Mouse (Mus musculus) stomach, adult 2 months (tissue): ENCODE data around the gene Kat5. TPM values are rescaled to one million over a fixed set of nuclear protein-coding genes. Genes with fewer than 3 reads are reported as not detected.

Experiments
- polyA plus RNA-seq: library from polyadenylated mRNA; depleted of rRNA; stranded (reverse); fragments of >200 nt; gene quantifications from 2 replicates; pipeline ENCODE4 v1.2.3, GENCODE M21; 2012; rRNA removed

The Kat5 gene
- 16.5 and 19.2 TPM in 2 replicates for polyA plus RNA-seq

DNA sequence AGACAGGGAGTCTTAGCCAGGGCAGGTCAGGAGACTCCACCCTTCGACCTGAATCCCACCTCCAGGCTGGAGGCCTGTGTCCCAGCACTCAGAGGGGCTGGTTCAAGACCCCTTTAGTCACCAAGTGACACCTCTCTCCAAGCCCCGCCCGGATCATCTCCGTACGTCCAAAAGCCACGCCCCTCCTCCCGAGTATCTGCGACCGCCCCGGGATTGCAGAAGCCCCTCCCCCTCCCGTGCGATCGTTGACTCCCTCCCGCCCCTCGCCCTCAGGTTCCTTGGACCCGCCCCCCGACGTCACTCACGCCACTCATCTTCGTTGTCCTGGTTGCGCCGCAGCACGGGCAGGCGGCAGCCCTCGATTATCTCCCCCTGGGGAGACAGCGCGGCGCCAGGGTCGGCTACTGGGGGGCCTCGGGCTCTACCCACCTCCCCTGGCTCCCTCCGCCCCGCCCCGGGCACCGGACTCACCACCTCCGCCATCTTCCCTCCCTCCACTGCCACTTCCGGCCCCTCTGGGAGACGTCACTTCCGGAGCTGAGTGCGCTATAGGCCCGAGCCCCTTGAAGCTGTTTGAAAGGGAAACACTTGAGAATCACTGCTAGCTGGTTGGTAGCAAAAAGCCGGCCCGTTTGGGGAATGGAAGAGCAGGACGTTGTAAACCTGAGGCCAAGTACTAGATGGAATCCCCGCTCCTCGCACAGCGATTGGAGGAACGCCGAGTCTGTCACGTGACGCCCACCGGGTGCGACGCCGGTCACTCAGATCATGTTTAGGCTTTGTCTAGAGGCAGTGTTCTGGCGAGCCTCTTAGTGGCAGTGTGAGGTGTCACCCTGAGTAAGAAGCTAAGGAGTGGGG lies at the start of gene Kat5:
Gene Kat5, minus strand, starts transcription at position 691 of the 858 bp plus-strand sequence.

DNA sequence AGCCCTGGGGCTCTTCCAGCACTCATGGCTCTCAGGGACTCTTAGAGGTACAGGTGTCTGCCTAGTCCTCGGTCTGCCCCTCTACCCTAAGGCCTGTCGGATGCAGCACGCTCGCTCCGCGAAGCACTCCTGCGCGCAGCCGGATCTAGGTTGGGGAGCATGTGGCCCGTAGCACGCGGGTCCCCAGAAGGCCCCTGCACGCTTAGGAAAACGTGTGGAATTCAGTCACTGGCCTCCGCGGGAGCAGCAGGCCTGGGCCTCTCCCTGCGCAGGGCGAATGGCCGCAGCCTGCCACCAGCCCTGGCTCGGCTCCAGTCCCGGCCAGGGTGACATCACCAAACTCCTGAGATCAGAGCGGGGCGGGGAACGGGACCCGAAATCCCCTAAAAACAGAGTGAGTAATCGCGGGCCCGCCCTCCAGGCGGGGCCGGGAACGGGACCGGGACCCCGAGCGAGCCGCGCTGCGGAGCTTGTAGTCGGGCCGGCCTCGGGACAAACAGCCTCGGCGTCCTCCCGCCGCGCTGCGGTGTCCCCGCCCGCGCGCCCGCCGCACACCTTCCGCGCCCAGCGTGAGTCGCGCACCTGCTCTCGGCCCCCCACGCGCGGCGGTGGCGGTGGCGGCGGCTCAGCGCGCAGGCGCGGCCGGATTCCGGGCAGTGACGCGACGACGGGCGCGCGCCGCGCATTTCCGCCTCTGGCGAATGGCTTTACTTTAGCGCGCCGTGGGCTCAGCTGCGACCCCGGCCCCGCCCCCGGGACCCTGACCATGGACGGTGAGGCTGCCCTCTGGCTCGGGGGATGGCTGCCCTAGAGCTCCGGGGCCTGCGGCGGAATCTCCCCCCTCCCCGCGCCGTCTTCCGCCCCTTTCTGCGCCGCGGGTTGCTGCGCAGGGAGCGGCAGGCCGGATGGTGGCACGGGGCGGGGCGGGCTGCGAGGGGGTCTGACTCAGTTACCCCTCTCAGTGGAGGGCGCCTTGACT lies 27.3 kb upstream of the Kat5 start, which contains the start of gene Rela:
Gene Rela, plus strand, starts transcription at position 415 of the 979 bp plus-strand sequence.

GRCm38 (mm10) chr19:5601752-5602541 lies 8.1 kb downstream of the Kat5 start, which contains the start of gene Rnaseh2c:
TSS of gene Rnaseh2c (plus strand) at chr19:5601873.

DNA sequence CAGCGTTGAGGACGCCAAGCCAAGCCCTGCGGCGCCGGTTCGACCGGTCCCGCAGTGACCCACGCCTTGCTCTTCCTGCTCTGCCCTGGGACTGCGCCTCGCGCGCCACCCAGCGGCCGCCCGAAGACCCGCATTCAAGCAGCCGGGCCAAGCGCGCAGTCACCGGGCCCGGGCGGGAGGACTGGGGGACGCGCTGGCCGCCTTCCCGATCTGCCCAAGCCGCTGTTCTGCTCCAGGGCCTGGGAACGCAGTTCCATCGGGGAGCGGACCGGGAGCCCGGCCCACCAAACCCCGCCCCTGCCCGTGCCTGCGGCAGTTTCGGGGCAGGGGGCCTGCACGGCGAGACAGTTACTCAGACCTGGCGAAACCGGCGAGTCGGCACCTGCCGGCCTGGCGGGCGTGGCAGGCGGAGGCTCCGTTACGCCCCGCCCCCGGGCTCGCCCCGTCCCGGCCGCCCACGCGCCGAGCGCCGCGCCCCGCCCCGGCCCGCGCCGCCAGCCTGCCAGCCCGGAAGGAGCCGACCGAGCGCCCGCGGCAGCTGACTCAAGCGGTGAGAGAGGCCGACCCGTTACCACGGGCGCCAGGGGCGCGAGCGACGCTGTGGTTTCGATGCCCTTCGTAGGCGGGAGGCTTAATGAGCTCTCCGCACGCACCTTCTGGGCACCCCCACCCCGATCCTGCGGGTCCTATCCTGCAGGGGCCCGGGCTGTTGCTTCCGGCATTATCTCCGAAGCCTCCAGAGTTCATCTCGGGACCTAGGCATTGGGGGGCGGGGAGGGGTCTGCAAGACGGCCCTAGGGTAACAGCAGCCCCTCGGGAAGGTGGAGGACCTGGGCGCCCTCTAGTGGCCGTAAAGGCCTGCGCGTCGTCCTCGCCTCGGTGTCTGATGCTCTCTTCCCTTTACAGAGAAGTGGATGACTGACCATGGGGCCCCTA lies 42.2 kb downstream of the Kat5 start, which contains the start of gene Ap5b1:
Gene Ap5b1, plus strand, starts transcription at position 492 of the 936 bp plus-strand sequence.

DNA sequence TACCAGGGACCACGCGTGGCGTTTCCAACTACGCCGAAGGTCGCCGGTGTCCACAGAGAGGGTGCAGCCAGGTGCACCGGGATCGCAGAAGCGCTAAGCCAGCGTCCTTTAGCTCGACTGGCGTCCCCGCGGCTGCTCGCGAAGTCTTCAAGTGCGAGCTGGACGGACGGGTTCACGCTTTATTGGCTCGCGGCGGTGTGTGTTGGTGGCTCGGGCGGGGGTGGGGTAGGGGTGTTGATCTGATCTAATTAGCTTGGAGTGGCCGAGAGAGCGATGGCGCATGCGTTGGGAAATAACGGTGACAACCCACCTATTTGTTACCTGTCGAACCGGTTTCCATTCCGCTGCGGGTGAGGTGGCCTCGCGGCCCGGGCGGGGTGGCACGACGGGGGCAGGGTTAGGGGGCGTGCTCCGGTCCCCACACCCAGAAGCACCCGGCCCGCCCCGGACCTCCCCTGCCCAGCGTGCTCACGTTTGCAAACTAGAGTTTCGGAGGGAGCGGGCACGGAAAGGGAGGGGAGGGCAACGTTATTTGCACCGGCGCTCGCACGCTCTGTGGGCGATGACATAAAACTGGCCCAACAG lies 49.5 kb downstream of the Kat5 start, which contains the start of gene Ovol1:
Gene Ovol1, minus strand, starts transcription at position 190 of the 585 bp plus-strand sequence.

Other genes with a start within 250 kb of the Kat5 start
- 12.8 and 13.9 TPM in 2 replicates for gene Eif1ad, start 243.5 kb downstream of the Kat5 start, polyA plus RNA-seq
- gene Banf1, start 243.1 kb downstream of the Kat5 start, polyA plus RNA-seq: 79.4 and 85.3 TPM in 2 replicates
- 3.3 and 5.9 TPM in 2 replicates for gene Sart1, start 221.5 kb downstream of the Kat5 start, polyA plus RNA-seq
- 0.38 TPM in 1 of 2 replicates, not detected in the other for gene Tsga10ip, start 207.7 kb downstream of the Kat5 start, polyA plus RNA-seq
- gene Drap1, start 185.3 kb downstream of the Kat5 start, polyA plus RNA-seq: 65.5 and 68.9 TPM in 2 replicates
- gene AI837181, start 185.1 kb downstream of the Kat5 start, polyA plus RNA-seq: 39.1 and 49.8 TPM in 2 replicates
- 3.9 and 5.8 TPM in 2 replicates for gene Fosl1, start 162.7 kb downstream of the Kat5 start, polyA plus RNA-seq
- gene Ccdc85b, start 152.3 kb downstream of the Kat5 start, polyA plus RNA-seq: 4.7 and 7.0 TPM in 2 replicates
- 58.0 and 59.2 TPM in 2 replicates for gene Fibp, start 149.6 kb downstream of the Kat5 start, polyA plus RNA-seq
- gene Ctsw, start 141.7 kb downstream of the Kat5 start, polyA plus RNA-seq: 0.39 and 0.48 TPM in 2 replicates
- 42.2 and 56.1 TPM in 2 replicates for gene Efemp2, start 136.3 kb downstream of the Kat5 start, polyA plus RNA-seq
- 23.4 and 28.0 TPM in 2 replicates for gene Mus81, start 121.8 kb downstream of the Kat5 start, polyA plus RNA-seq
- gene Cfl1, start 119.8 kb downstream of the Kat5 start, polyA plus RNA-seq: 163 and 181 TPM in 2 replicates
- 0.14 TPM in 1 of 2 replicates, not detected in the other for gene 1700020D05Rik, start 106.5 kb downstream of the Kat5 start, polyA plus RNA-seq
- gene Snx32, start 99.7 kb downstream of the Kat5 start, polyA plus RNA-seq: 1.4 and 3.3 TPM in 2 replicates
- gene Ovol1, start 49.6 kb downstream of the Kat5 start, polyA plus RNA-seq: 15.5 and 19.7 TPM in 2 replicates
- 7.9 and 8.8 TPM in 2 replicates for gene Ap5b1, start 42.2 kb downstream of the Kat5 start, polyA plus RNA-seq
- gene Rnaseh2c, start 8.4 kb downstream of the Kat5 start, polyA plus RNA-seq: 33.0 and 50.2 TPM in 2 replicates
- 51.2 and 52.1 TPM in 2 replicates for gene Rela, start 27.2 kb upstream of the Kat5 start, polyA plus RNA-seq
- gene Sipa1, start 53.5 kb upstream of the Kat5 start, polyA plus RNA-seq: 17.8 and 23.9 TPM in 2 replicates
- gene Map3k11, start 78.5 kb upstream of the Kat5 start, polyA plus RNA-seq: 39.8 and 46.6 TPM in 2 replicates
- gene Pcnx3, start 78.7 kb upstream of the Kat5 start, polyA plus RNA-seq: 72.3 and 74.8 TPM in 2 replicates
- gene Kcnk7, start 94.1 kb upstream of the Kat5 start, polyA plus RNA-seq: 5.6 and 9.1 TPM in 2 replicates
- 38.0 and 41.9 TPM in 2 replicates for gene Ehbp1l1, start 116.1 kb upstream of the Kat5 start, polyA plus RNA-seq
- gene Fam89b, start 119.4 kb upstream of the Kat5 start, polyA plus RNA-seq: 90.2 and 136 TPM in 2 replicates
- 35.8 and 40.4 TPM in 2 replicates for gene Ltbp3, start 130.7 kb upstream of the Kat5 start, polyA plus RNA-seq
- 40.1 and 44.5 TPM in 2 replicates for gene Scyl1, start 161.2 kb upstream of the Kat5 start, polyA plus RNA-seq